Mouse (Mus musculus) cerebellum, postnatal 4 days (tissue): ENCODE results near the gene Anks1b.
A peak's percentile ranks its signal among the peaks of the same experiment; 100 is the strongest.

ENCODE experiments used
- DNase-seq, 2 experiments: peaks; one replicate each; pipeline ENCODE4 v3.0.0; 2022; ENCODE audit warnings: low spot score in 2 of 2, mixed read lengths in 1 of 2

Gene Anks1b

GRCm38 (mm10) chr10:89974361-89974760 is 101.1 kb downstream of the Anks1b start:
- DNase-seq, result no peak

DNA sequence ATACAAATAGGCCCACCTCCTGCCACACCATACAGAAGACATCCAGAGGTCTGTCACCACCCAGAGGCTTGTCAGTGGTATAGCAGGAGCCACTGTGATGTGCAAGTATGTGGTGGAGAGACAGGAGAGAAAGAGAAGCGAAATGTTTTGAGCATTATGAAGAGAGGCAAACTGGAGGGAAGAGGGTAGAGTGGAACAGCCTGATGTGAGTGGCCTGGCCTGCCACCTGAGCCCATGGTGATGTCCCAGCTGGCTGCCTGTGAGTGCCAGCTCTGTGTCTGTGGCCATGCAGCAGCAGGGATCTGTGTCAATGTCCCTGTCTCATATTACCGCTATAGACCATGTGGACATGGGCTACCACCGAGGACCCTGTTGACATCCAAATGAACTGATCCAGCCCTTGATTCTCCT is 102.1 kb downstream of the Anks1b start:
- DNase-seq, result peak in 1 of 2 experiments; percentile 5

- DNase-seq, result no peak
These were observed 103.3 kb downstream of the Anks1b start for GRCm38 (mm10) chr10:89976577-89976976.

DNA sequence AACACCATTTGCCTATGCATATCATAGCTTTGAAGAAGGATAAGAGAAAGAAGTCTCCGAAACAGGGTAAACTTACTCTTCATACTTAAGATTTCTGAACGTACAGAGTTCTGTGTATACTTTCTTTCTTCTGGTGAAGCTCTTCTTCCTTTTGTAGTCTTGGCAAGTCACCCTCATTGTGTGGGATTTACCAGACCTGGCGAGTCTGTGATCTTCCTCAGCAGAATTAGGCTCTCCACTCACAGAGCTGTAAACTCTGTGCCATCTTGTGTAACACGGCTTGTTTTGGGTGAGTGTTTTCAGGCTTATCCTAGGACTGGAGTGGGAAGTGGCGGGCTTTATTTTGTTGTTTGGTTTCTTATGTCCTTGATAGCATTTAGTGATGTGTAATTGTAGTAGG is 120.9 kb downstream of the Anks1b start:
- no peak for DNase-seq

DNA sequence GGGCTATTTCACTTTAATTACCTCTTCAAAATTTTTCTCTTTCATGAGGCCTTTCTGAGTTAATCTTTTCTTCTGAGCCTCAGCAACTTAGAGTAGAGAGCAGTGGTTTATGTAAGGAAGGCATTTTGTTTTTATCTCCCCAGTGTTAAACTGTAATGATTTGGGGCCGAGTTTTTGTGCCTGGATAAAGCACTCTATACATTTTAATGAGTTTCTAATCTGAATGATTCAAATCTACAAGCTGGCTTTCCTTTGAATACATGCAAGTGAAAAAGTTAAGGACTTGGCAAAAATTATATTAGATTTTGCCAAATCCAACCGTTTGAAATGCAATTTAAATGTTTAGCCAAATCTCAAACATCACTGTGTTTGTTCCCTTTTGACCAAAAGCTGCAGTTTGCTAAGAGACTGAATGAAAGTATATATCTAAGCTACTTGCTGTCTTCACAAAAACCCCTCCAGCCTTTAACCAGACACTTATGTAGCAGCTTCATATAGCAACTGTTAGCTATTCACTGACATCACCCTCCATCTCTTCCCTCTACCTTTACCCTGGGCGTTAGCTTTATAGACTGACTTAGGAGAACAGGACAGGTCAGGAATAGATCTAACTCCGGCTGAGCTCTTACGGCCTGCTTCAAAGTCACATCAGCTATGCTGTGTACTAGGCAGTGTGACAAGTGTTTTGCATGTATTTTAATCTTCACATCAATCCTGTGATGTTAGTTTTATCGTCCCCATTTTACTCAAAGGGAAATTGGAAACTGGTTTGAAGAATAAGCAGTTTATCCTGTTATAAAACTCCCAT is 122.5 kb downstream of the Anks1b start:
- no peak for DNase-seq

GRCm38 (mm10) chr10:90003980-90004729 is 130.8 kb downstream of the Anks1b start:
- no peak for DNase-seq

GRCm38 (mm10) chr10:90004882-90005281 is 131.6 kb downstream of the Anks1b start:
- no peak for DNase-seq

- DNase-seq, result no peak
These were observed 159.7 kb downstream of the Anks1b start for GRCm38 (mm10) chr10:90033037-90033436.

- DNase-seq, result no peak
These were observed 170.0 kb downstream of the Anks1b start for GRCm38 (mm10) chr10:90043287-90043686.

GRCm38 (mm10) chr10:90043773-90044172 is 170.5 kb downstream of the Anks1b start:
- DNase-seq, result peak in 1 of 2 experiments; percentile 35

DNA sequence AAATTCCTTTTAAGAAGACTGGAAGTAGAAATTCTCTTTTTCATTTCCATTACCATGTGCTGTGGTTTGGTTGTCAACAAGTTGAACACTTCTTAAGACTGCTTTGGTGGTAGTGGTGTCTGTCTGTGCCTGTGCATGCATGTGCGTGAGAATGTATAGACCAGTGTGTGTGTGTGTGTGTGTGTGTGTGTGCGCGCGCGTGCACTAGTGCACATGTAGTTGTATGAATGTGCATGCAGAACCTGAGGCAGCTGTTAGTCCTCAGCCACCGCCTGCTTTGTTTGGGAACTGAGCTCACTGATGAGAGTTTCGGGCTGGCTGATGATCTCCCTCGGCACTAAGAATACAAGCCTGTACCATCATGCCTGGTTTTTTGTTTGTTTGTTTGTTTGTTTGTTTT is 170.9 kb downstream of the Anks1b start:
- DNase-seq, result no peak

- no peak for DNase-seq
These were observed 195.3 kb downstream of the Anks1b start for GRCm38 (mm10) chr10:90068651-90069050.

- no peak for DNase-seq
These were observed 204.6 kb downstream of the Anks1b start for GRCm38 (mm10) chr10:90077930-90078329.

- no peak for DNase-seq
These were observed 207.8 kb downstream of the Anks1b start for GRCm38 (mm10) chr10:90081151-90081550.

DNA sequence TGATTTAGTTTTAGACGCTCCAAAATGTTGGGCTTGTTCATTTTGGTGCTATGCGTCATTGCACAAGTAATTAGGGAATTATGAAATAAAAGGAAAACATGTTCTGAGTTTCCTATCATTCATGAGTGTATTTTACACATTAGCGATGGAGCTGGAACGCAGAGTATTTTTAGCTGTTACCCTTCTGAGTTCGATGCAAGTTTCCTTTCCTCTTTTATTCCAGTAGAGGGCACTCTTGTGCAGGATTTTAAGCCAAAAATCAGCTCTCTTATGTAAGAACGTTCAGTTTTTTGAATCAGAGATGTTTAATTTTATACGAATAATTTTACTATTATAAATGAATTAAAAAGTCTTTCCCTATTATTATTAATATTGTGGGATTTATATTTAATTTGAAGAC is 208.3 kb downstream of the Anks1b start:
- DNase-seq, result no peak

DNA sequence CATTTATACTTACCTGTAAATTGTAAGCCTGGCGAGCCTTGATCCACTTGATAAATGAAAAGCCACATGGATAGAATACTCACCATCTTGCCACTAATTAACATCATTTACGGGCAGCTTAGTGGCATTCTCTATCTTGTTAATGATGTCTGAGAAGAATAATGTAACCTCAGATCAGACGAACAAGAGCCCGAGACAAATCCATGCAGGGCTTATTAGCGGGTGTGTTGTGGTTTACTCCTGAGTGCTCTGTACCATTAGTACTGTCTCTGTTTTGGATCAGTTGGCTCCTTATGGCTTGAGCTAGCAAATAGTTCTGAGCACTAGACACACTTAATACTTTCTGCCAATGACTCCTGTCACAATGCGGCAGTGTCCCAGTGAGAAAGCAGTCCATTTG is 220.6 kb downstream of the Anks1b start:
- no peak for DNase-seq

- no peak for DNase-seq
These were observed 239.4 kb downstream of the Anks1b start for GRCm38 (mm10) chr10:90112662-90113061.

DNA sequence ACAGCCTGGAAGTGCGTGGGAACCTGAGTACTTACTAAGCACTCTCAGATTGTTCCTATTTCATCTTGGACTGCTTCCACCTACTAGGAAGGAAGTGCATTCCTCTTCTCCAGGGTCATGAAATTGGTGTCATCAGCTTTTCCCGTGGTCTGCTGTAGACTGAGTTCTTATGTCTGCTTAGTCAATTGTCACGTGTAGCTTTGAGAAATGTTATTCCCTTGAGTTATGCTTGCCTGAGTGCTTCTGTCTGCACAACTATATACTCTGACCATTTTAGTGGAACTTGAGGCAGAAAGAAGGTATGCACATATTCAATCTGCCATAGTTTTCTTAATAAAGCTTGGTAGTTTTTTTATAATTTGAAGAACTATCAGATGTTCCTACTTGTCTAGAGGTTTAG is 243.6 kb downstream of the Anks1b start:
- DNase-seq, result no peak

DNA sequence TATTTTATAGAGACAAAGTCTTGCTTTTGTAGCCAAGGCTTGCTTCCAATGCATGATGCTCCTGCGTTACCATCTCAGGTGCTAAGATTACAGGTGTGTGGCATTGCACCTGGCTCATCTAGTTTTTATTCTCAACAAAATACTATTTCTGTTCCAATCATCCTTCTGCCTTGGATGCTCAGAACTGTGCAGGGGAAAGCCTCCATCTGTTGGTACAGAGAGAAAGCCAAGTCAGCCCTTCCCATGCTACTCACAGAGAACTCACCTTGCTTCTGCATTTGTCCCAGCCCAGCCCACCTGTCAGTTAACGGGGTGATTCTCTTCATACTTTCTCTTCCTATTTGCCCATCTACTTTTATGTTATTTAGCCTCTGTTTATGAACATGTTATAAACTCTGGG is 244.5 kb downstream of the Anks1b start:
- no peak for DNase-seq

GRCm38 (mm10) chr10:90137538-90137937 is 264.2 kb downstream of the Anks1b start:
- no peak for DNase-seq

GRCm38 (mm10) chr10:90140947-90141346 is 267.6 kb downstream of the Anks1b start:
- DNase-seq, result no peak

DNA sequence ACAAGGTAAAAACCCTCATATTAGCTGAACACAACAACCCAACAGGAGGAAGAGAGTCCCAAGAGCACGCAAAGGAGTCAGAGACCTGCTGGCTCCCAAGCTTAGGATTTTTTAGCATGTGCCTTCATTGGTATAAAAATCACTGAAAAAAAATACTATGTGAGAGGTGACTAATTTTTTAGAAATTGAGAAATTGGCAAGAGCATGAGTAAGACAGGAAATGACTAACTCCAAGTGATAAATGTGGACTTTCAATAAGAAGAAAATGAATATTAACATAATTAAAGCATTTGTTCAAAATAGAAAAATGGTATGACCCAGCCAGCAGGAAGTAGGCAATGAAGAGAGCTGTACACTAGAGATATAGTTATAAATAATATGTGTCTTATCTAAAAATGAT is 271.1 kb downstream of the Anks1b start:
- DNase-seq, result no peak

GRCm38 (mm10) chr10:90151510-90151909 is 278.2 kb downstream of the Anks1b start:
- DNase-seq, result no peak
